In the genomic region with DNA sequence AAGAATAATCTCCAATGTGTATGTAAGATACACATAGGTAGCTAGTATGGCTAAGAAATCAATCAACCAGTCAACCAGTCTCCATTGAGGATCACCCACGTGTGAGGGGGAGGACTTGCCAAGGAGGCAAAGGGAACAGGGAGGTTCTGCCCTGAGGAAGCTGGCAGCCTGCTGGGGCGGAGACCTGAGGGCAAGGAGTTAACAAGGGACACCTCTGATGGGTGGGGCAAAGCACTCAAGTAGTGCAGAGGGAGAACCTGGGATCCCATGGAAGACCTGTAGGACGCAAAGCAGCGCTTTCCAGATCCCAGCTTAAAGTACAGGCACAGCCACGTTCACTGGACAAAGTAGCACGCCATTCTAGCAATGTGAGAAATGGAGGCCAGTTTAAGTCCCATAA, we compare ENCODE assay signal across 8 mouse cellular contexts.
A peak's percentile ranks its signal among the peaks of the same experiment; 100 is the strongest.
DNase-seq lines count a peak whose midpoint lies in the region; ATAC-seq and TF ChIP-seq lines count a peak whose summit lies in the region.
"Had no signal": no experiment of that assay in that cellular context is flagged by ENCODE, and none has a peak within 500 bp of the region (broad histone marks: within the 10 kb centered on the region; RNA-seq: fewer than 3 reads in every experiment).

No protein-coding gene starts in this region.

- H3K36me3 ChIP-seq in neural tube, embryonic 12.5 days: no peaks in the 10 kb centered on the region
- no peaks in the 10 kb centered on the region for H3K36me3 ChIP-seq in neural tube, embryonic 15.5 days
- H3K36me3 ChIP-seq in intestine, embryonic 16.5 days (ENCODE audit: control insufficient read depth, insufficient read depth, low read length): no peaks in the 10 kb centered on the region
- no peaks in the 10 kb centered on the region for H3K36me3 ChIP-seq in liver, embryonic 12.5 days
- H3K36me3 ChIP-seq in midbrain, postnatal 0 days (ENCODE audit: insufficient read depth, low read length): no peaks in the 10 kb centered on the region

- WGBS in neural tube, embryonic 12.5 days: 34% methylated on average over 6 of the region's 6 CpGs
- WGBS in neural tube, embryonic 15.5 days: 40% methylated on average over 6 of the region's 6 CpGs
- 60% methylated on average over 6 of the region's 6 CpGs for WGBS in intestine, embryonic 16.5 days
- WGBS in liver, embryonic 12.5 days (ENCODE audit: insufficient replicate concordance): 24% methylated on average over 6 of the region's 6 CpGs
- 63% methylated on average over 6 of the region's 6 CpGs for WGBS in midbrain, postnatal 0 days

- no peaks in the 10 kb centered on the region for H3K9me3 ChIP-seq in neural tube, embryonic 12.5 days
- no peaks in the 10 kb centered on the region for H3K9me3 ChIP-seq in neural tube, embryonic 15.5 days (replicated peaks)
- no peaks in the 10 kb centered on the region for H3K9me3 ChIP-seq in intestine, embryonic 16.5 days (ENCODE audit: control insufficient read depth, low read length)
- H3K9me3 ChIP-seq in liver, embryonic 12.5 days (replicated peaks): no peaks in the 10 kb centered on the region
- H3K9me3 ChIP-seq in midbrain, postnatal 0 days (ENCODE audit: low read length): no peaks in the 10 kb centered on the region

- H3K27ac ChIP-seq in neural tube, embryonic 12.5 days: no peak overlapping the region; the same call in 1 of the 2 replicates
- H3K27ac ChIP-seq in neural tube, embryonic 15.5 days (replicated peaks): no peak overlapping the region
- peak overlapping the region; percentile 62 for H3K27ac ChIP-seq in intestine, embryonic 16.5 days (ENCODE audit: low read length)
- peak overlapping the region; percentile 66 for H3K27ac ChIP-seq in liver, embryonic 12.5 days
- H3K27ac ChIP-seq in midbrain, postnatal 0 days (ENCODE audit: low read depth, low read length): no peak overlapping the region

- H3K4me1 ChIP-seq in neural tube, embryonic 12.5 days: peaks cover 32% of the 10 kb centered on the region
- peaks cover 26% of the 10 kb centered on the region for H3K4me1 ChIP-seq in neural tube, embryonic 15.5 days
- H3K4me1 ChIP-seq in intestine, embryonic 16.5 days (ENCODE audit: control insufficient read depth, insufficient read depth, low read length): peaks cover 13% of the 10 kb centered on the region
- peaks cover 59% of the 10 kb centered on the region for H3K4me1 ChIP-seq in liver, embryonic 12.5 days
- no peaks in the 10 kb centered on the region for H3K4me1 ChIP-seq in midbrain, postnatal 0 days (ENCODE audit: insufficient read depth, low read length)

- no peak for TF ChIP-seq CTCF in midbrain, postnatal 0 days (IDR thresholded peaks at IDR 0.05)

- H3K9ac ChIP-seq in neural tube, embryonic 12.5 days: no peak overlapping the region
- no peak overlapping the region for H3K9ac ChIP-seq in neural tube, embryonic 15.5 days (replicated peaks)
- no peak overlapping the region for H3K9ac ChIP-seq in intestine, embryonic 16.5 days (ENCODE audit: low read depth, low read length)
- H3K9ac ChIP-seq in liver, embryonic 12.5 days: peak overlapping the region; percentile 22; the same call in 1 of the 2 replicates
- no peak overlapping the region for H3K9ac ChIP-seq in midbrain, postnatal 0 days (replicated peaks; ENCODE audit: low read length, poor library complexity, severe bottlenecking)

- no peak for DNase-seq in MN1 (ENCODE audit: low spot score)
- no peak for DNase-seq in midbrain, postnatal 0 days (ENCODE audit: low spot score)
- DNase-seq in urinary bladder, postnatal 4 days (ENCODE audit: low spot score in 2 of 2): no peak

- H3K4me2 ChIP-seq in neural tube, embryonic 12.5 days (replicated peaks): 0 out of 2 replicates have a peak overlapping the region, but pooled peaks have one; percentile 9
- no peak overlapping the region for H3K4me2 ChIP-seq in neural tube, embryonic 15.5 days
- peak overlapping the region; percentile 38 for H3K4me2 ChIP-seq in intestine, embryonic 16.5 days (ENCODE audit: low read depth, low read length)
- H3K4me2 ChIP-seq in liver, embryonic 12.5 days: peak overlapping the region; percentile 60
- H3K4me2 ChIP-seq in midbrain, postnatal 0 days (ENCODE audit: low read depth, low read length, poor library complexity, severe bottlenecking): no peak overlapping the region

- H3K27me3 ChIP-seq in neural tube, embryonic 12.5 days (replicated peaks): no peaks in the 10 kb centered on the region
- no peaks in the 10 kb centered on the region; the same call in 1 of the 2 replicates for H3K27me3 ChIP-seq in neural tube, embryonic 15.5 days (replicated peaks)
- H3K27me3 ChIP-seq in intestine, embryonic 16.5 days (replicated peaks; ENCODE audit: control insufficient read depth, insufficient read depth, low read length): no peaks in the 10 kb centered on the region
- no peaks in the 10 kb centered on the region for H3K27me3 ChIP-seq in liver, embryonic 12.5 days (replicated peaks)
- H3K27me3 ChIP-seq in midbrain, postnatal 0 days (ENCODE audit: insufficient read depth, low read length): peaks cover 5% of the 10 kb centered on the region; the same call in 1 of the 2 replicates

- H3K4me3 ChIP-seq in neural tube, embryonic 12.5 days: no peak overlapping the region
- H3K4me3 ChIP-seq in neural tube, embryonic 15.5 days (replicated peaks): no peak overlapping the region
- H3K4me3 ChIP-seq in intestine, embryonic 16.5 days (ENCODE audit: low read length): no peak overlapping the region
- peak overlapping the region; percentile 22; the same call in 1 of the 2 replicates for H3K4me3 ChIP-seq in liver, embryonic 12.5 days
- H3K4me3 ChIP-seq in midbrain, postnatal 0 days (ENCODE audit: low read depth, low read length): no peak overlapping the region

- no peak for ATAC-seq in neural tube, embryonic 12.5 days (ENCODE audit: low FRiP score, low read depth)
- ATAC-seq in neural tube, embryonic 15.5 days (ENCODE audit: low FRiP score): no peak
- ATAC-seq in intestine, embryonic 16.5 days: 0 out of 2 replicates have a peak, but pooled peaks have one; percentile 28
- ATAC-seq in liver, embryonic 12.5 days: peak; percentile 43; the same call in 1 of the 2 replicates
- no peak for ATAC-seq in midbrain, postnatal 0 days (ENCODE audit: low FRiP score)
- ATAC-seq: hindbrain, embryonic 16.5 days had no signal

Comparison
In these comparisons a context has a peak if more than half of its experiments do, and no peak if none do; other contexts are left out.
1. H3K4me2 ChIP-seq: peak in neural tube, embryonic 12.5 days (single experiment), intestine, embryonic 16.5 days (single experiment) and liver, embryonic 12.5 days (single experiment); none in neural tube, embryonic 15.5 days (single experiment) and midbrain, postnatal 0 days (single experiment).
2. ATAC-seq: peak in intestine, embryonic 16.5 days (single experiment) and liver, embryonic 12.5 days (single experiment); none in neural tube, embryonic 12.5 days (single experiment), neural tube, embryonic 15.5 days (single experiment) and midbrain, postnatal 0 days (single experiment).
3. H3K27ac ChIP-seq: peak in intestine, embryonic 16.5 days (single experiment) and liver, embryonic 12.5 days (single experiment); none in neural tube, embryonic 12.5 days (single experiment), neural tube, embryonic 15.5 days (single experiment) and midbrain, postnatal 0 days (single experiment).